In the genomic region with DNA sequence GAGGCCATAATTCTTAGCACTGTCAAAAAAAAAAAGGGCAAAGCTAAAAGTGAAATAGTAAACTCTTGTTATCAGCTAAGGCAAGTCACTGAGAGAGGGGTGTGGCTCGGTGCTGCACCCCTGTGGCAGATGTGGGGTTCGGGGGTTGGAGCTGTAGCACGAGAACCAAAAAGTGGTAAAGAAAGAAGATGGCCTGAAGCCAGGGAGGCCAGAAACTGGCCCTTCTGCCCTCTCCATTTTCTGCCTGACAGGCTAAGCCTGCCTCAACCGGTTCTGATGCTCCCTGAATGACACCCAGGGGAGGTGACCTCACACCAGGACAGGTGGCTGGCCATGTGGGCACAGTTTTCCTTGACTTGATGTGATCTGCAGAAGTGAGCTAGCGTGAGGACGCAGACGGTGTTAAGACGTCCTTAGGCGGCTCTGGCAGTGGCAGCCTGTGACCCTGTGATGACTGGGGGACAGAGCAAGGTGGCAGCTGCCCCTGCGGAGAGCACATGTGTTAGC, we compare ENCODE assay signal across 8 mouse cellular contexts. TPM values are rescaled to one million over a fixed set of nuclear protein-coding genes. Genes with fewer than 3 reads are reported as not detected.
DNase-seq lines count a peak whose midpoint lies in the region; ATAC-seq and TF ChIP-seq lines count a peak whose summit lies in the region.

No protein-coding gene starts in this region.

- H3K9ac ChIP-seq in midbrain, embryonic 15.5 days, result no peak overlapping the region

- WGBS in midbrain, embryonic 10.5 days, result 64% methylated on average over 10 of the region's 10 CpGs
- 69% methylated on average over 10 of the region's 10 CpGs for WGBS in midbrain, embryonic 15.5 days
- 50% methylated on average over 10 of the region's 10 CpGs for WGBS in embryonic facial prominence, embryonic 10.5 days
- 36% methylated on average over 10 of the region's 10 CpGs for WGBS in kidney, adult 2 months

- H3K4me3 ChIP-seq in midbrain, embryonic 10.5 days, result no peak overlapping the region
- no peak overlapping the region for H3K4me3 ChIP-seq in midbrain, embryonic 15.5 days
- 0 out of 2 replicates have a peak overlapping the region, but pooled peaks have one; percentile 13 for H3K4me3 ChIP-seq in embryonic facial prominence, embryonic 10.5 days
- H3K4me3 ChIP-seq in kidney, adult 2 months (ENCODE audit: insufficient read depth, low read depth, low read length), result no peak overlapping the region

- H3K36me3 ChIP-seq in midbrain, embryonic 10.5 days, result peaks cover 26% of the 10 kb centered on the region
- no peaks in the 10 kb centered on the region for H3K36me3 ChIP-seq in midbrain, embryonic 15.5 days (replicated peaks)
- peaks cover 27% of the 10 kb centered on the region for H3K36me3 ChIP-seq in embryonic facial prominence, embryonic 10.5 days (replicated peaks)
- no peaks in the 10 kb centered on the region; the same call in 1 of the 2 replicates for H3K36me3 ChIP-seq in kidney, adult 2 months (ENCODE audit: control insufficient read depth, insufficient read depth, low read length)

- H3K4me1 ChIP-seq in midbrain, embryonic 10.5 days, result peaks cover 29% of the 10 kb centered on the region
- H3K4me1 ChIP-seq in midbrain, embryonic 15.5 days, result peaks cover 18% of the 10 kb centered on the region
- peaks cover 58% of the 10 kb centered on the region for H3K4me1 ChIP-seq in embryonic facial prominence, embryonic 10.5 days
- peaks cover 48% of the 10 kb centered on the region for H3K4me1 ChIP-seq in kidney, adult 2 months (ENCODE audit: control insufficient read depth, insufficient read depth, low read length)

- H3K27me3 ChIP-seq in midbrain, embryonic 10.5 days (ENCODE audit: low read depth, poor library complexity, severe bottlenecking), result no peaks in the 10 kb centered on the region
- H3K27me3 ChIP-seq in midbrain, embryonic 15.5 days (replicated peaks), result no peaks in the 10 kb centered on the region
- no peaks in the 10 kb centered on the region for H3K27me3 ChIP-seq in embryonic facial prominence, embryonic 10.5 days (replicated peaks; ENCODE audit: low read depth, poor library complexity, severe bottlenecking)
- no peaks in the 10 kb centered on the region for H3K27me3 ChIP-seq in kidney, adult 2 months (replicated peaks; ENCODE audit: control insufficient read depth, insufficient read depth, low read length)

- H3K27ac ChIP-seq in midbrain, embryonic 10.5 days (replicated peaks), result peak overlapping the region; percentile 55
- no peak overlapping the region for H3K27ac ChIP-seq in midbrain, embryonic 15.5 days
- H3K27ac ChIP-seq in embryonic facial prominence, embryonic 10.5 days (replicated peaks), result peak overlapping the region; percentile 76
- H3K27ac ChIP-seq in kidney, adult 2 months (ENCODE audit: insufficient read depth, low read depth, low read length), result no peak overlapping the region

- 0 out of 2 replicates have a peak, but pooled peaks have one; percentile 22 for TF ChIP-seq CTCF in kidney, adult 2 months (conservative IDR thresholded peaks at IDR 0.05; ENCODE audit: insufficient read depth, insufficient read length, low read depth, low read length)

- no peak for ATAC-seq in midbrain, embryonic 15.5 days (replicated peaks)
- peak; percentile 90 for ATAC-seq in megakaryocyte-erythroid progenitor cell, adult 5-6 weeks (replicated peaks; ENCODE audit: low FRiP score, low TSS enrichment, poor library complexity, severe bottlenecking)

- H3K4me2 ChIP-seq in midbrain, embryonic 15.5 days, result no peak overlapping the region

- DNase-seq in midbrain, embryonic 10.5 days (ENCODE audit: low spot score), result no peak
- DNase-seq in embryonic facial prominence, embryonic 10.5 days (ENCODE audit: low spot score), result no peak
- DNase-seq in kidney, adult 2 months, result peak; percentile 76
- DNase-seq in thymus, postnatal 25 days, result peak; percentile 82
- no peak for DNase-seq in right cerebral cortex, postnatal 10 days (ENCODE audit: low spot score in 2 of 2)
- no peak for DNase-seq in testis, postnatal 14 days (ENCODE audit: low spot score)

- TF ChIP-seq POLR2A in kidney, adult 2 months (IDR thresholded peaks at IDR 0.05; ENCODE audit: low read depth, low read length), result no peak

- no peaks in the 10 kb centered on the region for H3K9me3 ChIP-seq in midbrain, embryonic 10.5 days (replicated peaks)
- H3K9me3 ChIP-seq in midbrain, embryonic 15.5 days, result no peaks in the 10 kb centered on the region
- H3K9me3 ChIP-seq in embryonic facial prominence, embryonic 10.5 days, result no peaks in the 10 kb centered on the region

RNA-seq across cellular contexts. Expression of gene Tpcn1, which starts 10.5 kb away (rescaled TPM):
- 10.3 and 11.1 TPM in 2 replicates for polyA plus RNA-seq in midbrain, embryonic 10.5 days (2016; fragmentation: Nextera tagmentation; extraction: Ambion mirVana)
- polyA plus RNA-seq in midbrain, embryonic 15.5 days (2015; fragmentation: Nextera tagmentation; extraction: Ambion mirVana), result 15.8 and 17.7 TPM in 2 replicates
- polyA plus RNA-seq in embryonic facial prominence, embryonic 10.5 days (2016; fragmentation: Nextera tagmentation; extraction: Ambion mirVana), result 11.9 and 12.3 TPM in 2 replicates
- 200 and 216 TPM in 2 replicates for polyA plus RNA-seq in kidney, adult 2 months (2012; rRNA removed)
- total RNA-seq in megakaryocyte-erythroid progenitor cell, adult 5-6 weeks (2014; fragmentation: Nextera tagmentation), result 71.7 and 84.7 TPM in 2 replicates
- 16.0 and 19.1 TPM in 2 replicates for total RNA-seq in megakaryocyte-erythroid progenitor cell, adult 5-6 weeks (2017)

RNA-seq across cellular contexts. Expression of gene Iqcd, which starts 10.8 kb away (rescaled TPM):
- polyA plus RNA-seq in midbrain, embryonic 10.5 days (2016; fragmentation: Nextera tagmentation; extraction: Ambion mirVana), result 0.95 and 0.98 TPM in 2 replicates
- polyA plus RNA-seq in midbrain, embryonic 15.5 days (2015; fragmentation: Nextera tagmentation; extraction: Ambion mirVana), result 1.7 and 1.8 TPM in 2 replicates
- polyA plus RNA-seq in embryonic facial prominence, embryonic 10.5 days (2016; fragmentation: Nextera tagmentation; extraction: Ambion mirVana), result 0.65 and 0.81 TPM in 2 replicates
- polyA plus RNA-seq in kidney, adult 2 months (2012; rRNA removed), result 2.1 and 2.5 TPM in 2 replicates
- 6.4 and 9.0 TPM in 2 replicates for total RNA-seq in megakaryocyte-erythroid progenitor cell, adult 5-6 weeks (2014; fragmentation: Nextera tagmentation)
- total RNA-seq in megakaryocyte-erythroid progenitor cell, adult 5-6 weeks (2017), result 6.3 and 7.9 TPM in 2 replicates

RNA-seq across cellular contexts. Expression of gene Rita1, which starts 34.4 kb away (rescaled TPM):
- 16.0 and 16.2 TPM in 2 replicates for polyA plus RNA-seq in midbrain, embryonic 10.5 days (2016; fragmentation: Nextera tagmentation; extraction: Ambion mirVana)
- polyA plus RNA-seq in midbrain, embryonic 15.5 days (2015; fragmentation: Nextera tagmentation; extraction: Ambion mirVana), result 28.3 and 30.6 TPM in 2 replicates
- 19.4 and 20.1 TPM in 2 replicates for polyA plus RNA-seq in embryonic facial prominence, embryonic 10.5 days (2016; fragmentation: Nextera tagmentation; extraction: Ambion mirVana)
- polyA plus RNA-seq in kidney, adult 2 months (2012; rRNA removed), result 25.2 and 32.1 TPM in 2 replicates
- 9.9 and 11.8 TPM in 2 replicates for total RNA-seq in megakaryocyte-erythroid progenitor cell, adult 5-6 weeks (2014; fragmentation: Nextera tagmentation)
- total RNA-seq in megakaryocyte-erythroid progenitor cell, adult 5-6 weeks (2017), result 5.5 and 6.9 TPM in 2 replicates

RNA-seq across cellular contexts. Expression of gene Ddx54, which starts 34.6 kb away (rescaled TPM):
- polyA plus RNA-seq in midbrain, embryonic 10.5 days (2016; fragmentation: Nextera tagmentation; extraction: Ambion mirVana), result 59.4 and 59.7 TPM in 2 replicates
- polyA plus RNA-seq in midbrain, embryonic 15.5 days (2015; fragmentation: Nextera tagmentation; extraction: Ambion mirVana), result 39.9 and 43.7 TPM in 2 replicates
- 62.3 and 64.3 TPM in 2 replicates for polyA plus RNA-seq in embryonic facial prominence, embryonic 10.5 days (2016; fragmentation: Nextera tagmentation; extraction: Ambion mirVana)
- polyA plus RNA-seq in kidney, adult 2 months (2012; rRNA removed), result 29.3 and 31.6 TPM in 2 replicates
- 28.3 and 41.7 TPM in 2 replicates for total RNA-seq in megakaryocyte-erythroid progenitor cell, adult 5-6 weeks (2014; fragmentation: Nextera tagmentation)
- 40.4 and 40.6 TPM in 2 replicates for total RNA-seq in megakaryocyte-erythroid progenitor cell, adult 5-6 weeks (2017)

RNA-seq across cellular contexts. Expression of gene Cfap73, which starts 56.0 kb away (rescaled TPM):
- polyA plus RNA-seq in midbrain, embryonic 10.5 days (2016; fragmentation: Nextera tagmentation; extraction: Ambion mirVana), result not detected in 2 replicates
- polyA plus RNA-seq in midbrain, embryonic 15.5 days (2015; fragmentation: Nextera tagmentation; extraction: Ambion mirVana), result 0.44 and 0.70 TPM in 2 replicates
- 0.27 TPM in 1 of 2 replicates, not detected in the other for polyA plus RNA-seq in embryonic facial prominence, embryonic 10.5 days (2016; fragmentation: Nextera tagmentation; extraction: Ambion mirVana)
- not detected in 2 replicates for polyA plus RNA-seq in kidney, adult 2 months (2012; rRNA removed)
- not detected in 2 replicates for total RNA-seq in megakaryocyte-erythroid progenitor cell, adult 5-6 weeks (2014; fragmentation: Nextera tagmentation)
- total RNA-seq in megakaryocyte-erythroid progenitor cell, adult 5-6 weeks (2017), result not detected in 2 replicates

Comparison
In these comparisons a context has a peak if more than half of its experiments do, and no peak if none do; other contexts are left out.
1. H3K27ac ChIP-seq: peak in midbrain, embryonic 10.5 days (single experiment) and embryonic facial prominence, embryonic 10.5 days (single experiment); none in midbrain, embryonic 15.5 days (single experiment) and kidney, adult 2 months (single experiment).
2. DNase-seq: peak in kidney, adult 2 months (single experiment) and thymus, postnatal 25 days (single experiment); none in midbrain, embryonic 10.5 days (single experiment), embryonic facial prominence, embryonic 10.5 days (single experiment), right cerebral cortex, postnatal 10 days (0 of 2) and testis, postnatal 14 days (single experiment).
3. RNA of gene Tpcn1, which starts 10.5 kb away (polyA plus RNA-seq): 200 to 216 TPM in kidney, adult 2 months; 15.8 to 17.7 TPM in midbrain, embryonic 15.5 days, 11.9 to 12.3 TPM in embryonic facial prominence, embryonic 10.5 days and 10.3 to 11.1 TPM in midbrain, embryonic 10.5 days; every median in the first group is over 10 times any median in the second.